Mouse (Mus musculus) embryonic facial prominence, embryonic 14.5 days (tissue): ENCODE measurements at regions not wholly inside any gene's neighbourhood (a gene's known extent, or its start where the extent isn't known, plus 50 kb on each side); places are given as distances from the start of the nearest gene placed in this dataset.
"Not testable (repeated sequence)": the region's sequence is repeated elsewhere in the genome, so short reads cannot be mapped to it uniquely, and the experiment has no call there.

ENCODE experiments used
- ATAC-seq: fragments of 200-750 bp; cut with Nextera tagmentation; 2 replicates; pipeline ENCODE4 v1.8.0; 2017; ENCODE audit warnings: low read depth, moderate number of reproducible peaks, moderate TSS enrichment
- DNase-seq: peaks from one replicate; pipeline ENCODE4 v3.0.0-alpha.2; 2015; ENCODE audit warnings: low spot score
- H3K27ac ChIP-seq: fragments of 300-500 bp; sonication (generic); replicated peaks from 2 replicates; pipeline ENCODE4 v1.5.1; 2014; ENCODE audit warnings: low read depth, mild to moderate bottlenecking, low read length, moderate library complexity
- H3K27me3 ChIP-seq: fragments of 300-500 bp; sonication (generic); replicated peaks from 2 replicates; pipeline ENCODE4 v1.6.1; 2014; ENCODE audit warnings: low read length; ENCODE audit not compliant: control insufficient read depth, insufficient read depth
- H3K36me3 ChIP-seq: fragments of 300-500 bp; sonication (generic); 2 replicates; pipeline ENCODE4 v1.6.1; 2014; ENCODE audit warnings: low read length, mixed read lengths; ENCODE audit not compliant: control insufficient read depth, insufficient read depth
- H3K4me1 ChIP-seq: fragments of 300-500 bp; sonication (generic); 2 replicates; pipeline ENCODE4 v1.6.1; 2014; ENCODE audit warnings: antibody characterized with exemption, low read length; ENCODE audit not compliant: control insufficient read depth, insufficient read depth
- H3K4me2 ChIP-seq: fragments of 300-500 bp; sonication (generic); 2 replicates; pipeline ENCODE4 v1.6.1; 2014; ENCODE audit warnings: low read depth, mild to moderate bottlenecking, low read length, moderate library complexity, mixed read lengths
- H3K4me3 ChIP-seq: fragments of 300-500 bp; sonication (generic); 2 replicates; pipeline ENCODE4 v1.5.1; 2014; ENCODE audit warnings: low read depth, mild to moderate bottlenecking, low read length
- H3K9ac ChIP-seq: fragments of 300-500 bp; sonication (generic); 2 replicates; pipeline ENCODE4 v1.6.1; 2014; ENCODE audit warnings: low read depth, mild to moderate bottlenecking, low read length, moderate library complexity, mixed read lengths
- H3K9me3 ChIP-seq: fragments of 300-500 bp; sonication (generic); 2 replicates; pipeline ENCODE4 v1.6.1; 2016; ENCODE audit warnings: low read length; ENCODE audit not compliant: control insufficient read depth
- WGBS: fragments of 180-500 bp; shearing (Covaris S2); extraction: QIAGEN DNeasy Blood & Tissue Kit; methylation state at CpG from one replicate; pipeline ENCODE4 v1.1.7; 2014; 5-methylcytosine and 5-hydroxymethylcytosine counted together

DNA sequence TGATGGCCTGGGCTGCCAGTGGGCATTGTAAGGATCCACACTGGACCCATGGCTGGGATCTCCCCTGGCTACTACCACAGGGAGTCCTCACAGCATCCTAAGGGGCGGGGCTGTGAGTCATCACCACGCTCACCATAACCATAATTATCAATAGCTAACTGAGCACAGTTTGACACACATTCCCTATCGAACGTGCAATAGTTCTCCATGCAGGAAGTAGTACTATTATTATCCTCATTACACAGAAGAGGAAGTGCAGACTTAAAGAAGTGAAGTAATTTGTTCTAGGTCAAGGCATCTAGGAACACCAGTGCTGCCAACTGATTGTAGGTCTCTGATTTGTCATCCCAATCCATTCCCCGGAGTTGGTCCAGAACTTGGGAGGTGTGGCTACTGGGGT is 84.1 kb upstream of the Trim2 start:
- H3K36me3 ChIP-seq = no peaks in the 10 kb centered on the region
- WGBS = 83% methylated on average over 5 of the region's 5 CpGs
- DNase-seq (no peak), ATAC-seq (no peak)
- H3K4me3 ChIP-seq = no peak overlapping the region
- H3K27me3 ChIP-seq = no peaks in the 10 kb centered on the region
- no peaks in the 10 kb centered on the region for H3K4me1 ChIP-seq
- H3K9ac ChIP-seq = no peak overlapping the region
- H3K4me2 ChIP-seq = no peak overlapping the region
- H3K9me3 ChIP-seq = 0 out of 2 replicates have a peak, but pooled peaks cover 6% of the 10 kb centered on the region
- H3K27ac ChIP-seq = no peak overlapping the region

DNA sequence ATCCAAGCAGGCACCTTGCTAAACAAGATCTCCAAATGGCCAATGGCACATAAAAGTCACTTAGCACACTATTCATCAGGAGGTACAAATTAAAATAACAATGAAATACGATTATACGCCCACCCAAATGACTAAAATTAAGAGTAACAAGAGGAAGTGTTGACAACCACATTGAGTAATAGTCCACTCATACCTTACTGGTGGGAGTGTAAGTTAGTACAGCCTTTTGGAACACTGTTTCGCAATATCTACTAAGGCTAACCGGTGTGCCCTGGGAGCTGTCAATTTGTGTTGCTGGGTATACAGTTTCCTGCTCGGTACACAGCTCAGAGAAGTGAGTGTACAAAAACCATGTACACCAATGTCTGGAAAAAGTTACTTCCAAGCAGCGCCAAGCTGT is 81.8 kb upstream of the Trim2 start:
- H3K27ac ChIP-seq = no peak overlapping the region
- whole genome bisulfite sequencing = 79% methylated on average over 6 of the region's 6 CpGs
- no peak overlapping the region for H3K4me2 ChIP-seq
- H3K27me3 ChIP-seq = no peaks in the 10 kb centered on the region
- no peak for ATAC-seq
- H3K36me3 ChIP-seq = no peaks in the 10 kb centered on the region
- 0 out of 2 replicates have a peak, but pooled peaks cover 6% of the 10 kb centered on the region for H3K9me3 ChIP-seq
- no peaks in the 10 kb centered on the region for H3K4me1 ChIP-seq
- no peak overlapping the region for H3K4me3 ChIP-seq
- no peak for DNase-seq
- H3K9ac ChIP-seq = no peak overlapping the region

DNA sequence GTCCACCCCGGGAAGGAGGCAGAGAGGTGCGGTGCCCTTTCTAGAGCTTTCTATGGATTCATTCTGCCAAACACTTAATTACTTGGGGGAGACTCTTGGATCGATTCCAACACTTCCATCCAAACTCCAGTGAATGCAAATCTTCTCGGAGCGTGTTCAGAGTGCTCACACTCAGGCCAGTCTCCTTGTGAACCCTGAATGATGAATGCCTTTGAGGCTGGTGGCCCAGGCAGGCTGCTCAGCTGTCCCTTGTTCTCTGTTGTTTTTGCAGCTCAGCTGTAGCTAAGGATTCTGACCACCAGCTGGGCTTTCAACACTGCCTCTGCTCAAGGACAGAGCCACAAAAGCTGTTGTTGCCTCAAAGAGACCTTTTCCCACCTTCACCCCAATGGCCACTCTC is 79.0 kb upstream of the Trim2 start:
- Histone ChIP-seq H3K36me3 (no peaks in the 10 kb centered on the region), H3K4me2 (no peak overlapping the region), H3K27me3 (no peaks in the 10 kb centered on the region), H3K9me3 (no peaks in the 10 kb centered on the region), H3K4me3 (no peak overlapping the region), H3K9ac (no peak overlapping the region), H3K4me1 (no peaks in the 10 kb centered on the region), H3K27ac (no peak overlapping the region)
- ATAC-seq = no peak
- WGBS = 59% methylated on average over 5 of the region's 5 CpGs
- DNase-seq = no peak

DNA sequence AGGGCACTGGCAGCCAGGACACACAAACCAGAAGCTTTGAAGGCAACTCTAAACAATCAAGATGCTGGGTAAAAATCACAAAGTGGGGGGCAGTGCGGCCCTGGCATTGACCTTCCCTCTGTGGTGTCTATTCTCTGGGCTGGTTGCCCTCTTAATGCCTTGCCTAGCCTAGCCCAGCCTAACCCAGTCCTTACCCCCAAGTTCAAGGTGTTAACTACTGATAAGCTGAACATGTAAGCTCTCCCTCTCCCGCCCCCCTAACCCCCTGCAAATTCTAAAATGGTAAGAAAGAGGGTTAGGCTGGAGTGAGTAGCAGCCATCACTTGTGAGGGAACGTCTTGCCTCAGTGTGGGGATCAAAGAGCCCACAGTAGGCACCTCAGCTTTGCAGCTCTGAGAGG is 76.9 kb upstream of the Trim2 start:
- WGBS = 71% methylated on average over 3 of the region's 3 CpGs
- no peak overlapping the region for H3K27ac ChIP-seq
- ATAC-seq = no peak
- H3K4me2 ChIP-seq = no peak overlapping the region
- no peaks in the 10 kb centered on the region for H3K27me3 ChIP-seq
- no peaks in the 10 kb centered on the region for H3K9me3 ChIP-seq
- no peak overlapping the region for H3K4me3 ChIP-seq
- no peak overlapping the region for H3K9ac ChIP-seq
- no peaks in the 10 kb centered on the region for H3K4me1 ChIP-seq
- no peaks in the 10 kb centered on the region for H3K36me3 ChIP-seq
- DNase-seq = no peak

DNA sequence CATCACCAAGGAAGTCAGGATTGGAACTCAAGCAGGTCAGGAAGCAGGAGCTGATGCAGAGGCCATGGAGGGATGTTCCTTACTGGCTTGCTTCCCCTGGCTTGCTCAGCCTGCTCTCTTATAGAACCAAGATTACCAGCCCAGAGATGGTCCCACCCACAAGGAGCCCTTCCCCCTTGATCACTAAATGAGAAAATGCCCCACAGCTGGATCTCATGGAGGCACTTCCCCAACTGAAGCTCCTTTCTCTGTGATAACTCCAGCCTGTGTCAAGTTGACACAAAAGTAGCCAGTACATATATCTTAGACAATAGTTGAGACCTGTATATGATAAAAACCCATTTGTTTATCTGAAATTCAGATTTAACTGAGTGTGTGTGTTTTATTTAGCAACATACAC is 76.4 kb upstream of the Trim2 start:
- not testable (repeated sequence) for H3K36me3 ChIP-seq, H3K27ac ChIP-seq, H3K4me3 ChIP-seq, H3K27me3 ChIP-seq, DNase-seq, H3K4me2 ChIP-seq, H3K9ac ChIP-seq, H3K9me3 ChIP-seq, H3K4me1 ChIP-seq, ATAC-seq

DNA sequence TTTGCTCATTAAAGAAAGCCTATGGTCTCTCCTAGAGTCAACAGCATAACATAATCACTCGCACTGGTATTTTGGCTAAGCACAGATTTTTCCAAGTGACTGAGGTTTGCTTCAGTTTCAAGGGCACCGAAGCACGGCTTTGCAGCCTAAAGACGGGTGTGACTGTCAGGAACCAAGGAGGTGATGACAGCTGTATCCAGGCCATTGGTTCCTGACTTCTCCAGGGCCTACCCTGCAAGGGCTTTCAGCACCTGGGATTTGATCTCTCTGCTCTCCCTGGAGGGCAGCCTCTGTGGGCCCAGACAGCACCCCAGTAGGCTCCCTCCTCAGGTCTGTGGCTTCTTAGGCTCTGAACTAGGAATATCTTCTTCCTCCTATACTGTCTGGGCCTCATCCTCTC is 75.3 kb upstream of the Trim2 start:
- no peak for ATAC-seq
- 51% methylated on average over 4 of the region's 4 CpGs for WGBS
- no peaks in the 10 kb centered on the region for H3K36me3 ChIP-seq
- no peaks in the 10 kb centered on the region for H3K4me1 ChIP-seq
- H3K27me3 ChIP-seq = no peaks in the 10 kb centered on the region
- H3K27ac ChIP-seq = no peak overlapping the region
- no peak for DNase-seq
- H3K9me3 ChIP-seq = no peaks in the 10 kb centered on the region
- H3K4me2 ChIP-seq = no peak overlapping the region
- no peak overlapping the region for H3K9ac ChIP-seq
- no peak overlapping the region for H3K4me3 ChIP-seq

DNA sequence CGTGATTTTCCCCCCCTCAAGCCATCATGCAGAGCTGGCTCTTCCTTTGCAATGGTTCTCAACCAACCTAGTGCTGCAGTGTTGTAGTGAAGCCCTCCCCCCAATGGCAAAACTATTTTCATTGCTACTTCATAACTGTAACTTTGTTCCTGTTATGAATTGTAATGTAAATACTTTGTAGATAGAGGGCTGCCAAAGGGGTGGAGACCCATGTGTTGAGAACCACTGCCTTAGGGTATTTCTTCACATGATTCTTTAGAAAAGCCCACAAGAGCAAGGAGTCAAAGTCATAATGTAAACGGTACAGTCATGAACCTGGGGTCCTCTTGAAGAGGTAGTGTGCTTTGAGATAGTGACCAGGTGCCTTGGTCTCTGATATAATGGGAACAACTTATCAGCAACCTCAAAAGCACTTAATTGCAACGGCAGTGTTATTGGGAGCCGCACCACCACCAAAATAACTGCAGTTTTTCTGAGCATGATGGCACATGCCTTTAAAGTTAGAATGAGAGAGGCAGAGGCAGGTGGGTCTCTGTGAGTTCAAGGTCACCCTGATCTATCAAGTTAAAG is 72.4 kb upstream of the Trim2 start:
- no peak overlapping the region for H3K4me2 ChIP-seq
- no peak for ATAC-seq
- H3K9ac ChIP-seq = no peak overlapping the region
- H3K36me3 ChIP-seq = no peaks in the 10 kb centered on the region
- DNase-seq = no peak
- WGBS = 76% methylated on average over 4 of the region's 4 CpGs
- 0 out of 2 replicates have a peak, but pooled peaks cover 5% of the 10 kb centered on the region for H3K4me1 ChIP-seq
- no peaks in the 10 kb centered on the region for H3K27me3 ChIP-seq
- no peak overlapping the region for H3K27ac ChIP-seq
- no peaks in the 10 kb centered on the region for H3K9me3 ChIP-seq
- no peak overlapping the region for H3K4me3 ChIP-seq

DNA sequence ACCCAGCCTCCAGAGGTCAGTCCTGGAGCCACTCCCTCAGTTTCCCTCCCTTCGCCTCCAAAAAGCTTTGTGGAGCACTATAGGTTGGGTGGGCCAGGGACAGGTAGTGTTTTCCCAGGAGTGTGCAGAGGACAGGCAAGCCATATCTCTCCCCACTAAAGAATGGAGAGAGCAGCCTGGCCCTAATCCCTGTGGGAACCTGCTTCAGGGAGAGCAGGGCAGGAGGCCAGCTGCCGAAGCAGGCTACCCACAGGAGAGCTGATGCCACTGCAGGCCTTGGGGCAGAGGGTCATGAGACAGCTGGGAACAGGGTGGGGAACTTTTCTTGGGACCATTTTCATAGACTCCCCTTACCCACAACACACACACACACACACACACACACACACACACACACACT is 69.8 kb upstream of the Trim2 start:
- 69% methylated on average over 2 of the region's 2 CpGs for WGBS
- H3K9me3 ChIP-seq = no peaks in the 10 kb centered on the region
- no peaks in the 10 kb centered on the region for H3K27me3 ChIP-seq
- H3K4me2 ChIP-seq = no peak overlapping the region
- H3K9ac ChIP-seq = no peak overlapping the region
- H3K36me3 ChIP-seq = no peaks in the 10 kb centered on the region
- ATAC-seq (no peak), DNase-seq (no peak)
- H3K27ac ChIP-seq = no peak overlapping the region
- 0 out of 2 replicates have a peak, but pooled peaks cover 5% of the 10 kb centered on the region for H3K4me1 ChIP-seq
- H3K4me3 ChIP-seq = no peak overlapping the region

DNA sequence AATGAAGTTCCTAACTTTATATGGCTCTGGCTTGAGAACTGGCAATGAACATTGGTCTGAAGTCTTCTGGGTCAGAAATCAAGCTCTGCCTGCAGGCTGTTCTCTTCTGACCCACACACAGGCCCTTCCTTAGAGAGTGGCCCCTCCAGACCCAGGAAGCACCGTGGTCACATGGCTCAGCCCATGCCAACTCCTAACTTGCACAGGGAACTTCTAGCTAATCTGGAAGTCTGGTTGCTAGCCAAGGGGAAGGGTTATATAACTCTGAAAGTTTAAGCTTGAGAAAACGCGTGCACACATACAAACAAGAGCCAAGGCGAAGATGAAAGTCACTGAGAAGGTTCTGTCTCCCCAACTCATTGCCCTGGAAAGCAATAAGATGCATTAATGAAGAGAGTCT is 69.2 kb upstream of the Trim2 start:
- H3K27ac ChIP-seq = no peak overlapping the region
- no peaks in the 10 kb centered on the region for H3K9me3 ChIP-seq
- no peak overlapping the region for H3K9ac ChIP-seq
- 77% methylated on average over 4 of the region's 4 CpGs for WGBS
- no peaks in the 10 kb centered on the region for H3K27me3 ChIP-seq
- DNase-seq (peak; percentile 22), ATAC-seq (no peak)
- H3K4me1 ChIP-seq = 0 out of 2 replicates have a peak, but pooled peaks cover 5% of the 10 kb centered on the region
- no peak overlapping the region for H3K4me2 ChIP-seq
- no peak overlapping the region for H3K4me3 ChIP-seq
- H3K36me3 ChIP-seq = no peaks in the 10 kb centered on the region
